Mouse (Mus musculus) CH12F3 (cell line): ENCODE data around the gene Plk5.
"Not testable (repeated sequence)": the region's sequence is repeated elsewhere in the genome, so short reads cannot be mapped to it uniquely, and the experiment has no call there.

Experiments used
- in situ Hi-C: fragments of 300-500 bp; cut with MboI; formaldehyde crosslinking; loops from 2 replicates; pipeline ENCODE4 v1.14.3; 2020; ENCODE audit warnings: low sequenced_read_pairs

Gene Plk5

GRCm38 (mm10) chr10:80330888-80331287 lies 25.4 kb upstream of the Plk5 start:
- in situ Hi-C loops = no loop called here

GRCm38 (mm10) chr10:80331636-80332524 lies 24.4 kb upstream of the Plk5 start:
- in situ Hi-C loops = no loop called here

- in situ Hi-C loops = no loop called here
These were observed 23.7 kb upstream of the Plk5 start for GRCm38 (mm10) chr10:80332525-80332989.

- in situ Hi-C loops = no loop called here
These were observed 20.0 kb upstream of the Plk5 start for GRCm38 (mm10) chr10:80336263-80336662.

GRCm38 (mm10) chr10:80339941-80340750 lies 16.1 kb upstream of the Plk5 start:
- in situ Hi-C loops = no loop called here

GRCm38 (mm10) chr10:80341026-80341425 lies 15.2 kb upstream of the Plk5 start:
- in situ Hi-C loops = no loop called here

GRCm38 (mm10) chr10:80341491-80342304 lies 14.6 kb upstream of the Plk5 start:
- in situ Hi-C loops = no loop called here

- in situ Hi-C loops = no loop called here
These were observed 13.9 kb upstream of the Plk5 start for GRCm38 (mm10) chr10:80342305-80342748.

GRCm38 (mm10) chr10:80342749-80343424 lies 13.4 kb upstream of the Plk5 start:
- in situ Hi-C loops = no loop called here

- in situ Hi-C loops = no loop called here
These were observed 12.8 kb upstream of the Plk5 start for GRCm38 (mm10) chr10:80343425-80343895.

GRCm38 (mm10) chr10:80344131-80344661 lies 12.1 kb upstream of the Plk5 start:
- in situ Hi-C loops = no loop called here

GRCm38 (mm10) chr10:80345122-80345521 lies 11.1 kb upstream of the Plk5 start:
- in situ Hi-C loops = no loop called here

- in situ Hi-C loops = not testable (repeated sequence)
These were observed 10.3 kb upstream of the Plk5 start for GRCm38 (mm10) chr10:80345929-80346328.

- in situ Hi-C loops = no loop called here
These were observed 8.7 kb upstream of the Plk5 start for GRCm38 (mm10) chr10:80347514-80347967.

GRCm38 (mm10) chr10:80348244-80348781 lies 7.9 kb upstream of the Plk5 start, which contains the start of gene Adamtsl5:
Adamtsl5 (minus strand) TSS chr10:80348412.
- in situ Hi-C loops = no loop called here

GRCm38 (mm10) chr10:80348981-80349380 lies 7.3 kb upstream of the Plk5 start:
- in situ Hi-C loops = no loop called here

GRCm38 (mm10) chr10:80350292-80350691 lies 6.0 kb upstream of the Plk5 start:
- in situ Hi-C loops = no loop called here

- in situ Hi-C loops = no loop called here
These were observed 4.4 kb upstream of the Plk5 start for GRCm38 (mm10) chr10:80351896-80352295.

GRCm38 (mm10) chr10:80352727-80353126 lies 3.5 kb upstream of the Plk5 start:
- in situ Hi-C loops = no loop called here
